Mouse (Mus musculus): ENCODE measurements around the gene Kbtbd3. TPM values are rescaled to one million over a fixed set of nuclear protein-coding genes. Genes with fewer than 3 reads are reported as not detected.

The Kbtbd3 gene
- 10 to 100 TPM; 10.7 to 11.5 TPM for total RNA-seq (2021)
- long read RNA-seq, experiment 1, transcript Kbtbd3-201 (3 exons, 2,231 nt), result major isoform, 5 of 9 reads
- long read RNA-seq, experiment 1, partial matches to known transcripts, result 1 of 9 reads
- long read RNA-seq, experiment 1, other reads (novel, unspliced or antisense), result 1 of 9 reads
- long read RNA-seq, experiment 2, transcript Kbtbd3-201 (3 exons, 2,231 nt), result major isoform, 8 of 14 reads
- long read RNA-seq, experiment 2, partial matches to known transcripts, result 2 of 14 reads
- long read RNA-seq, experiment 2, other reads (novel, unspliced or antisense), result 3 of 14 reads

- peak; percentile 99 to 100 for DNase-seq (ENCODE audit: low spot score in 2 of 2)
- no peak for TF ChIP-seq CTCF (conservative IDR thresholded peaks at IDR 0.05)
- Histone ChIP-seq H3K4me3 (peak within 1 kb of the TSS; percentile 95), H3K27ac (peak within 1 kb of the TSS; percentile 96)
Measured at GRCm38 (mm10) chr9:4309351-4310085, at the start of gene Kbtbd3, which contains the start of gene Aasdhppt. Gene Kbtbd3 (plus strand): TSS chr9:4309833. Gene Aasdhppt (minus strand): TSS chr9:4309471.

DNA sequence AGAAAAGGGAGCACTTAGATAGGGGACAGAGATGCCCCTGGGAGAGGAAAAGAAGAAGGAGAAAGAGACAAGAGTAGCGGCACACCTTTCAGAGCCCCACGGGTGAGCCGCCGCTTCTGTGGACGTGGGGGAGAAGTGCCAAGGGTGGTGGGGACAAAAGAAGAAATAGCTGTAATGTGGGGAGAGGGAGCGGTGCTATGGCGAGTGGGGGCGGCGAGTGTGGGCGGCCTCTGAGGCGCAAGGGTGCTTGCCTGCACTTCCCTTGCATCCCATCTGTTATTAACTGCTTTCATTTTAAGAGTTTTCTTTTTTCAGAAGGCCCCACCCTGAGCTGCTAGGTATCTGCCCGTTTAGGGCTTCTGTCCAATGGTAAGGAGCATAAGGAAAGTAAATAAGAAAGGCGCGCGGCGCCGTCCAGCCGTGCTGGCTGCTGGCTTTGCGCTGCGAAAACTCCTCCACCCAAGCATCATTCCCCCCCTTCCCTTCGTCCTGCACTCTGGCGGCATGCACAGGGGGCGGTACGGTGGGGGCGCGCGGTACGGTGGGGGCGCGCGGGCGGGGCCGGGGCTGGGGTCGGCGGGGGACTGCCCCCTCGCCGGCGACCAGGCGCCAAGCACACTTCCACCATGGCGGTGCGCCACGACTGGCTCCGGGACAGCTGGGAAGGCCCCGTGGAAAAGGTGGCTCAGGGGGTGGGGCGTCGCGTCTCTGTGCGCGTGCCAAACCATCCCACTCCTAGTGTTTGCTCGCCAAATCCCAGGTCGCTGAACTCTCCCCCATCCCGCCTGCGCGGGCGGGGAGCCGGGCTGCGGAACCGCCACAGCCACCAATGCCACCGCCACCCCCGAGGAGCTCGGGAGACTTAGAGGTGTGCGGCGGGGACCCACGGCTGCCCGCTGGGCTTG, 49.5 kb upstream of the Kbtbd3 start:
- Histone ChIP-seq H3K4me3 (peak overlapping the region; percentile 26; the same call in 1 of the 2 replicates), H3K27ac (no peak overlapping the region)
- no peak for TF ChIP-seq CTCF (conservative IDR thresholded peaks at IDR 0.05)
- DNase-seq (ENCODE audit: low spot score in 2 of 2), result no peak

GRCm38 (mm10) chr9:4260746-4261090, 48.9 kb upstream of the Kbtbd3 start:
- peak overlapping the region; percentile 26; the same call in 1 of the 2 replicates for H3K4me3 ChIP-seq
- TF ChIP-seq CTCF (conservative IDR thresholded peaks at IDR 0.05), result no peak
- H3K27ac ChIP-seq, result no peak overlapping the region
- no peak for DNase-seq (ENCODE audit: low spot score in 2 of 2)

GRCm38 (mm10) chr9:4266881-4267280, 42.8 kb upstream of the Kbtbd3 start:
- no peak overlapping the region for H3K27ac ChIP-seq
- no peak overlapping the region for H3K4me3 ChIP-seq

GRCm38 (mm10) chr9:4283850-4284249, 25.8 kb upstream of the Kbtbd3 start:
- no peak for DNase-seq (ENCODE audit: low spot score in 2 of 2)
- no peak overlapping the region for H3K27ac ChIP-seq
- H3K4me3 ChIP-seq, result no peak overlapping the region
- no peak for TF ChIP-seq CTCF (conservative IDR thresholded peaks at IDR 0.05)

More at GRCm38 (mm10) chr9:4266881-4267280, 42.8 kb upstream of the Kbtbd3 start:
- no peak for TF ChIP-seq CTCF (conservative IDR thresholded peaks at IDR 0.05)
- DNase-seq (ENCODE audit: low spot score in 2 of 2), result no peak

- no peak for TF ChIP-seq CTCF (conservative IDR thresholded peaks at IDR 0.05)
- Histone ChIP-seq H3K27ac (no peak overlapping the region), H3K4me3 (no peak overlapping the region)
- DNase-seq (ENCODE audit: low spot score in 2 of 2), result no peak
Measured at GRCm38 (mm10) chr9:4300466-4300865, 9.2 kb upstream of the Kbtbd3 start.

DNA sequence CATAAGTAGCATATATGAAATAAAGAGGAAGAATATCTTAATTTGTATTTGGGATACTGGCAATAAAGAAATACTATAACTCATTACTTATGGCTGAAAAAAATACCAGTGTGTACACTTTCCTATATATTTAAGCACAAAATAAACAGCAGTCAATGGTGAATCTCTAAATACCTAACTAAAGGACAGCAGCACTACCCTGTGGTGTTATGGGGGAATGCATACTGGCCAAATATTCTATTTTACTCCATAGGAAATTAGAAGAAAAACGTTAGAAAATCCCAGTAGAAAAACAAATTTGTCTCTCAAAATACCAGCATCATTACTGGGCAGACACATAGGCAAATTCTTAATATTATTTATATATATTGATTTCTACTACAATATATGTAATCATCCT, 4.8 kb upstream of the Kbtbd3 start:
- Histone ChIP-seq H3K4me3 (no peak overlapping the region), H3K27ac (no peak overlapping the region)
- TF ChIP-seq CTCF (conservative IDR thresholded peaks at IDR 0.05), result peak; percentile 76
- no peak for DNase-seq (ENCODE audit: low spot score in 2 of 2)

DNA sequence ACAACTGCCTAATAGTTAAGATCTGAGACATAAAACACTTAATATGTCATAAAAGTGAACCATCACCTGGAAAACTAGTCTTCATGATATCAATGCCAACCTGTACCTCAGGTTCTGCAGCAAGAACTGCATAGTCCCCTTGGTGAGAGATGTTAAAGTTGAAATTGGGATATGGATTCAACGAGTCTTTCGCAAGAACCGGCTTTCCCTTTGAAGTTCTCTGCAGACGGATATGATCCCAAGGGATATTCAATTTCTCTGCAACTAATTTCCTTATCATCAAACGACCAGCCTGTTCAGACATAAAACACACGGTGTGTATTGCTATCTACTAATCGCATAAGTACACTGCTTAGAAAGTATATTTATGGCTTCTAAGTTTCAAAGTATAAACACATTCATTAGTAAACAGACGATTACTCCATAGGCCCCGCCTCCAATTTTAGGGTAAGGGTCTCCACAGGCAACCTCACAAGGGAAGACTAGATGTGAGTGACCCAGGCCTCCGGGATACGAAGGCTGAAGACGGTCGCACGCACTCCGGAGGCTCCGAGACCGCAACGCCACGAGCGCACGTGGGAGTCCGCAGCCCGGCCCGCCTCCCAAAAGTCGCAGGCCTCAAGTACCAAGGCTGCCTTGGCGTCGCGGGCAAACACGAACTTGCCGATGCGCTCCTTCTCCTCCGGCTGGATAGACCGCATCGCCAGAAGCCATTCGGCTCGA, 844 bp upstream of the Kbtbd3 start:
- TF ChIP-seq CTCF (conservative IDR thresholded peaks at IDR 0.05), result no peak
- DNase-seq (ENCODE audit: low spot score in 2 of 2), result no peak
- H3K27ac ChIP-seq, result peak overlapping the region; percentile 96

GRCm38 (mm10) chr9:4310706-4311105, 1.1 kb downstream of the Kbtbd3 start:
- peak overlapping the region; percentile 96 for H3K27ac ChIP-seq
- DNase-seq (ENCODE audit: low spot score in 2 of 2), result no peak

More for the DNA sequence above, 844 bp upstream of the Kbtbd3 start:
- peak overlapping the region; percentile 95 for H3K4me3 ChIP-seq

DNA sequence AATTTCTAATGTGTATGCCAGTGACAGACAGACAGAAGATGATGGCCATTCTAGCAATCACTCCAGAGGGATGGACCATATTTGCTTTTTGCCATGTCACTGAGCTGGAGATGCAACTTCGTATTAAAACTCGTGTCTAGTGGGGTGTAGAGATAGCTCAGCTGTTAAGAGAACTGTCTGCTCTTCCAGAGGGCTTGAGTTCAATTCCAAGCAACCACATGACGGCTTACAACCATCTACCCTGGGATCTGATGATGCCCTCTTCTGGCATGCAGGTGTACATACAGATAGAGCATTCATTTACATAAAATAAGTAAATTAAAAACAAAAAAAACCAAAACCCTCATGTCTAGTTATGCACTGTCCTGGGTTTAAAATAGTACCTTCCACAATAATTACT, 1.5 kb downstream of the Kbtbd3 start:
- peak; percentile 57 for TF ChIP-seq CTCF (conservative IDR thresholded peaks at IDR 0.05)
- DNase-seq (ENCODE audit: low spot score in 2 of 2), result no peak
- Histone ChIP-seq H3K4me3 (no peak overlapping the region), H3K27ac (no peak overlapping the region)

More at GRCm38 (mm10) chr9:4310706-4311105, 1.1 kb downstream of the Kbtbd3 start:
- H3K4me3 ChIP-seq, result peak overlapping the region; percentile 95
- no peak for TF ChIP-seq CTCF (conservative IDR thresholded peaks at IDR 0.05)

DNA sequence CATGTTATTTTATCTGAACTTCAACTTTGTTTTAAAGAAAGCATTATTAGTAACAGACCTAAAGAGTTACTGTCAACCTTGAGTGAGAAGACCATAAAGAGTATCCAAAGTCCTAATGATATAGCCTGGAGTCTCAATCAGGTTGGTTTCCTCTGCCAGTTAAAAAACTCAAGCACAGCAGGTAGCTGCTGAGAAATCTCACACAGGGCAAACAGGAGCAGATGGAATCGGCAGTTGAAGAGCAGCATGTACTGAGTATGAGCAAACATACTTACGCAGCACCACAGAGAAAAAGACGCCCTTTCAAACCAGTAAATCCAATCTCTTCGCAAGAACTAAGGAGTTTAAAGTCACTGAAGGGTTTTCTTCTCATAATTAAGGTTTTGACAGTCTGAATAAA, 4.3 kb downstream of the Kbtbd3 start:
- Histone ChIP-seq H3K27ac (no peak overlapping the region), H3K4me3 (no peak overlapping the region)
- TF ChIP-seq CTCF (conservative IDR thresholded peaks at IDR 0.05), result no peak
- no peak for DNase-seq (ENCODE audit: low spot score in 2 of 2)

GRCm38 (mm10) chr9:4315746-4316145, 6.1 kb downstream of the Kbtbd3 start:
- Histone ChIP-seq H3K4me3 (no peak overlapping the region), H3K27ac (no peak overlapping the region)
- DNase-seq (ENCODE audit: low spot score in 2 of 2), result no peak
- no peak for TF ChIP-seq CTCF (conservative IDR thresholded peaks at IDR 0.05)
